Mouse (Mus musculus) thymus, postnatal 25 days (tissue): ENCODE measurements at regions not wholly inside any gene's neighbourhood (a gene's known extent, or its start where the extent isn't known, plus 50 kb on each side); places are given as distances from the start of the nearest gene placed in this dataset.
"Not testable (repeated sequence)": the region's sequence is repeated elsewhere in the genome, so short reads cannot be mapped to it uniquely, and the experiment has no call there.

Experiments
- DNase-seq: peaks from one replicate; pipeline ENCODE4 v3.0.0; 2022

GRCm38 (mm10) chr10:62055408-62055807 is 76.5 kb upstream of the Col13a1 start:
- peak; percentile 21 for DNase-seq

- DNase-seq = no peak
These were observed 70.9 kb upstream of the Col13a1 start for GRCm38 (mm10) chr10:62049782-62050192.

- DNase-seq = no peak
These were observed 65.5 kb upstream of the Col13a1 start for GRCm38 (mm10) chr10:62044408-62044807.

GRCm38 (mm10) chr10:62039915-62040314 is 61.0 kb upstream of the Col13a1 start:
- no peak for DNase-seq

GRCm38 (mm10) chr10:62038656-62039055 is 59.7 kb upstream of the Col13a1 start:
- no peak for DNase-seq

GRCm38 (mm10) chr10:62037402-62038199 is 58.7 kb upstream of the Col13a1 start:
- no peak for DNase-seq

GRCm38 (mm10) chr10:62036815-62037214 is 57.9 kb upstream of the Col13a1 start:
- DNase-seq = no peak

- no peak for DNase-seq
These were observed 55.4 kb upstream of the Col13a1 start for GRCm38 (mm10) chr10:62034291-62034690.

- no peak for DNase-seq
These were observed 54.8 kb upstream of the Col13a1 start for GRCm38 (mm10) chr10:62033748-62034147.

- DNase-seq = not testable (repeated sequence)
These were observed 53.1 kb upstream of the Col13a1 start for GRCm38 (mm10) chr10:62031986-62032385.

GRCm38 (mm10) chr10:62029271-62029670 is 50.4 kb upstream of the Col13a1 start:
- no peak for DNase-seq
